Mouse (Mus musculus) small intestine, adult 2 months (tissue): ENCODE measurements around the gene Sar1b.

Experiments used
- CTCF ChIP-seq: fragments of 200-500 bp; IDR thresholded peaks from 2 replicates; pipeline ENCODE4 v1.5.1; 2012; ENCODE audit warnings: low read depth, mild to moderate bottlenecking, control low read depth, inconsistent platforms, low read length, moderate library complexity, mixed read lengths; ENCODE audit not compliant: insufficient replicate concordance, insufficient read length; ENCODE audit errors: extremely low read depth
- POLR2A ChIP-seq: fragments of 200-500 bp; IDR thresholded peaks from 2 replicates; pipeline ENCODE4 v1.6.1; 2012; ENCODE audit warnings: low read depth, mild to moderate bottlenecking, control low read depth, inconsistent platforms, low read length, moderate library complexity

DNA sequence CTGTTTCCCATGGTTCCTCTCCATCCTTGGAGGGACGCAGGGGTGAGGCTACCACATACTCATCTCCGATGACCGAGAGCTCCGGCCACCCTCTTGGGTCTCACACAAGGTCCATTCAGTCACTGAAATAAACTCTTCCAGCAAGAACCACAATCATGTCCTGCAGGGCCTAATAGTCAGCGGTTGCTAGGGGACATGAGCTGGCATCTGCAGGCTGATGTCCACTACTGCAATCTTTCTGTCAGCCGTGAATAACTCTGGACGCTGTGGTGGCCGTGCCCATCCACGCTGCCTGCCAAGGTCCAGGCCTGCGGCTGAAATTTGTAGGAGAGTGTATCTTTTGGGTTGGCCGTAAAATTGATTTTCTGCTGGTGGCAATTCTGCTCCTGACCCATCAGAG, 59.8 kb downstream of the Sar1b start:
- TF ChIP-seq CTCF (no peak), POLR2A (no peak)
